Mouse (Mus musculus) liver, adult 10 weeks (tissue): ENCODE results near the gene Slain2. TPM values are rescaled to one million over a fixed set of nuclear protein-coding genes. Genes with fewer than 3 reads are reported as not detected.

Source experiments
- polyA plus RNA-seq: library from polyadenylated mRNA; stranded (reverse); fragments of 350-450 nt; fragmentation: Illumina TruSeq; extraction: RNeasy Lipid Tissue Mini Kit (QIAGEN cat#74804); gene quantifications from one replicate; pipeline ENCODE4 v1.2.3, GENCODE M21; 2014; ENCODE audit warnings: low read depth, low replicate concordance

Gene Slain2
- 37.1 TPM for polyA plus RNA-seq

DNA sequence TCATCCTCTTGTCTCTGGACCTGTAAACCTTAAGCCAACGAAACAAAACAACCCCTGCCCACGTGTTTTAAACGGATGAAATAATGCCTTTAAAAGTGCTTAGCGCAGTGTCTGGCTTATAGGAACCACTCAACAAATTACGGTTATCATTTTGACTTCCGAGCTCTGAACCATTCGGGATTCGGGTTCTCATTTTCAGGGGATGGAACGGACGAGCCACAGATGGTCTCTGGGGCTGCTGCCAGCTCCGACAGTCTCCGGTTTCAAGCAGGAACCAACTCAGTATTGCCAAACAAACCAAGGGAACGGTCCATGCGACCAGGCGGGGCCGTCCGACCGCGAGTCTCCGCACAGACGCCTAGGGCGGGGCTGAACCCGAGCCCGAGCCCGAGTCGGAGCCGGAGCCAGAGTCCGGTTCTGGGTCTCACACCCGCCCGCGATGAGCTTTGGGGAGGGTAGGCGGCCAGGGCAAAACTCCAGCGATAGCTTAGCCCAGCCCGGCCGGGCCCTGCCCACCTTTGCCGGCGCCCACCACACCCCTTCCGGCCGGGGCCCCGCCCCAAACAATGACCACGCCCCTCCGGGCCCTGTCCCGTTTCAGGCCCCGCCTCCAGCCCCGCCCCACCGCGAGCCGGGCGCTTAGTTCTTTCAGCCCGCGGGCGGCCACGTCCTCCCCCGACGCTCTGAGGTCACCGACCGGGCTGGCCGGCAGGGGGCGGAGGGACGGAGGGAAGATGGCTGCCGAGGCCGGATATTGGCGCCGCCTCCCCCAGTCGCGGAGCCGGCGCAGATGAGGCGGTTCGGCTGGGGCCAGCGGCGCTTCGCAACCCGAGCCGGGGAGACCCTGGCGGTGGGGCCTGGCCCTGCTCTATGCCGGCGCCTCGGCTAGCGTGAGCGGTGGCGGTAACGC, at the start of gene Slain2:
Gene Slain2, plus strand, starts transcription at position 657 of the 910 bp plus-strand sequence.

DNA sequence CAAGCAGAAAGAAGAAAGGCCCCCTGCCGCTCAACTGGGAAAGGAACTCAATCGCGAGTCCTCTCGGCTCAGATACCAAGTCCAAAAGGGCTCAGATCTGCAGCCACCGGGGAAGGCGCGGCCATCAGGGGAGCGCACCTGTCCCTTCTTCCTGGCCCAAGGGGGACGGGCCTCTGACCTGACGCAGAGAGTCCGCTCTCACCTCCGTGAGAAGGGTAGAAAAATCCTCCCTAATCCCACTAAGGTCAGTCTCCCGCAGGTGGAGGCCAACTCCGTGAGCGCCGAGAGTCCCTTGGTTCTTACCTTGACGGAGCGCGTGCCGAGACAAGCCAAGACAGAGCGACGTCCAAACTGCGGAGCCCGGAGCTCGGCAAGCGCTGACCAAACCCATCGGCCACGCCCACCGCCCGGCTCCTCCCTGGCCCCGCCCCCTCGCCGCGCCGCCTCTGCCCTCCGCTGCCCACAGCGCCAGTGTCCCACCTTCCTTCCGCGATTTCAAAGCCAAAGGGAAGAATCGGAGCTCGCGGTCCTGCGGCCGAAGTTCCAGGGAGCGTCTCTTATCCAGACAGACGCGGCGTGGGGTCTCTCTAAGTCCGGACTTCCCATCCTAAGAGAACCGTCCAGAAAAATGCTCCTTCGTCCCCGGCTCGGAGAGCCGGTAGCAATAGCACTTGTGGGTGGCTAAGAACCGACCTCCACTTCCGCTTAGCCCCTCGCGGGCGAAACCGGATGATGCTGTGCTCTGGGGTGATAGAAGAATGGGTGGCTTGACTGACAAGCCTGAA, 45.8 kb upstream of the Slain2 start, which contains the start of gene Tec:
Gene Tec, minus strand, starts transcription at position 393 of the 785 bp plus-strand sequence.

DNA sequence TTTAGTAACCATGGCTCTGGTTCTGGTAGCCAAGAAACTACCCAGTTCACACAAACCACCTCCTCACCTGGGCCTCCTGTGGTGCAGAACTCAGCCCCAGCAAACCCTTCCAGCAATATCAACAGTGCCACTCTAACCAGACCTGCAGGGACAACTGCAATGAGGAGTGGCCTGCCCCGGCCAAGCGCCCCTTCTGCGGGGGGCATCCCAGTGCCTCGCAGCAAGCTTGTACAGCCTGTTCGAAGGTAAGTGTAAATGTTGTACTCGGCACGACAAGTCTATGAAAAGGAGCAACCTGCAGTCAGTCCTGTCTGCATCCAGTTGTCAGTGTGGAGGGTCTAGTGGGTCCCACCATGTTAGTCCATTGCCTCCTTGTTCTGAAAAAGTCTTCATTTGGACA, 60.5 kb downstream of the Slain2 start, which contains the start of gene Gm10135:
Gene Gm10135, minus strand, starts transcription at position 101 of the 400 bp plus-strand sequence.

DNA sequence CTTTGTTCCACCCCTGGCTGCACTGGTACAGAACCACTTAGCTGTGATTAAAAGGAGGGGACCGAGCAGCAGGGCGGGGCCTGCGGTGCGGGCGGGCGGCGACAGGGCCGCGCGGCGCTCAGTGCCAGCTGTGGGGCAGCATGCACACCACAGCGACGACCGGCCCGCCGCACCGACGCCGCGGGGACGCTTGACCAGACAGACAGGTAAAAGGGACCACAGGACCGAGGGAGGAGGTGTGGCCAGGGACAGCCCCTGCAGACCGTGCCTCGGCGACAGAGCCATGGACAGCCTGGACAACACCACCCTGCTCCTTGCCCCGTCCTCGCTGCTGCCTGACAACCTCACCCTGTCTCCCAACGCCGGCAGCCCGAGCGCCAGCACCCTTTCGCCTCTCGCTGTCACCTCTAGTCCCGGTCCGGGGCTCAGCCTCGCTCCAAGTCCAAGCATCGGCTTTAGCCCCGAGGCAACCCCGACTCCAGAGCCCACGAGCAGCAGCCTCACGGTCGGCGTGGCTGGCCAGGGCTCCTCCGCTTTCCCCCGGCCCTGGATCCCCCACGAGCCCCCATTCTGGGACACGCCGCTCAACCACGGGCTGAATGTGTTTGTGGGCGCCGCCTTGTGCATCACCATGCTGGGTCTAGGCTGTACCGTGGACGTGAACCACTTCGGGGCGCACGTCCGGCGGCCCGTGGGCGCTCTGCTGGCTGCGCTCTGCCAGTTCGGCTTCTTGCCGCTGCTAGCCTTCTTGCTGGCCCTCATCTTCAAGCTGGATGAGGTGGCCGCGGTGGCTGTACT, 92.9 kb downstream of the Slain2 start, which contains the start of gene Slc10a4:
Gene Slc10a4, plus strand, starts transcription at position 100 of the 798 bp plus-strand sequence.

Other genes with a start within 250 kb of the Slain2 start
- gene Txk, start 161.5 kb upstream of the Slain2 start, polyA plus RNA-seq, result 0.21 TPM
- 25.9 TPM for gene Tec, start 45.8 kb upstream of the Slain2 start, polyA plus RNA-seq
- gene Gm10135, start 60.4 kb downstream of the Slain2 start, polyA plus RNA-seq, result not detected
- gene Slc10a4, start 92.6 kb downstream of the Slain2 start, polyA plus RNA-seq, result not detected